Mouse (Mus musculus) liver, embryonic 15.5 days (tissue): ENCODE measurements at regions not wholly inside any gene's neighbourhood (a gene's known extent, or its start where the extent isn't known, plus 50 kb on each side); places are given as distances from the start of the nearest gene placed in this dataset.

Experiments
- ATAC-seq: fragments of 200-750 bp; cut with Nextera tagmentation; 2 replicates; pipeline ENCODE4 v1.8.0; 2017; ENCODE audit warnings: moderate number of reproducible peaks, mild to moderate bottlenecking, moderate library complexity; ENCODE audit not compliant: insufficient read depth
- H3K27ac ChIP-seq: fragments of 300-500 bp; sonication (generic); replicated peaks from 2 replicates; pipeline ENCODE4 v1.5.1; 2015; ENCODE audit warnings: mild to moderate bottlenecking, inconsistent platforms
- H3K27me3 ChIP-seq: fragments of 300-500 bp; sonication (generic); 2 replicates; pipeline ENCODE4 v1.6.1; 2015; ENCODE audit warnings: mild to moderate bottlenecking, inconsistent platforms
- H3K36me3 ChIP-seq: fragments of 300-500 bp; sonication (generic); replicated peaks from 2 replicates; pipeline ENCODE4 v1.6.1; 2015; ENCODE audit warnings: moderate library complexity, mild to moderate bottlenecking, inconsistent platforms
- H3K4me1 ChIP-seq: fragments of 300-500 bp; sonication (generic); replicated peaks from 2 replicates; pipeline ENCODE4 v1.6.1; 2015; ENCODE audit warnings: inconsistent platforms
- H3K4me2 ChIP-seq: fragments of 300-500 bp; sonication (generic); 2 replicates; pipeline ENCODE4 v1.6.1; 2015; ENCODE audit warnings: moderate library complexity, mild to moderate bottlenecking, inconsistent platforms
- H3K4me3 ChIP-seq: fragments of 300-500 bp; sonication (generic); replicated peaks from 2 replicates; pipeline ENCODE4 v1.5.1; 2015; ENCODE audit warnings: mild to moderate bottlenecking, inconsistent platforms
- H3K9ac ChIP-seq: fragments of 300-500 bp; sonication (generic); 2 replicates; pipeline ENCODE4 v1.6.1; 2015; ENCODE audit warnings: moderate library complexity, mild to moderate bottlenecking, inconsistent platforms
- H3K9me3 ChIP-seq: fragments of 300-500 bp; sonication (generic); replicated peaks from 2 replicates; pipeline ENCODE4 v1.6.1; 2016; ENCODE audit warnings: inconsistent platforms
- WGBS: fragments of 180-500 bp; shearing (Covaris S2); methylation state at CpG from one replicate; pipeline ENCODE4 v1.1.7; 2015; ENCODE audit warnings: mixed read lengths; ENCODE audit not compliant: insufficient replicate concordance; 5-methylcytosine and 5-hydroxymethylcytosine counted together

DNA sequence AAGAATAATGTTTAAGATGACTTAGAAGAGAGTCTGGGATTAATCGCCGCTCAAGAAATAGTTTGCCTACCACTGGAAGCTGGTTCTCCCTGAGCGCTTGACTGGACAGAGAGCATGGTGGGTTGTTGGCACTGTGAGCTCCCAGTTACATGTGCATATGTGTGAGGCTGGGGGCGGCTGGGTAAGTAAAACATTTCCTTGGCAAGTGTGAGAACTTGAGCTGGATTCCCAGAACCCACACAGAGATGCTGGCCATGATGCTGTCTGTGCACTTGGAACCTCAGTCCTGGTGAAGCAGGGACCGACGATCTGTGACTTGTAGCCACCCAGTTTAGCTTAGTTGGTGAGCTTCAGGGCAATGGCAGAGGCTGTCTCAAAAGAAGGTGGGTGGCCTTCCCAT, 90.5 kb downstream of the Dact1 start:
- Histone ChIP-seq H3K4me1 (no peaks in the 10 kb centered on the region), H3K9ac (no peak overlapping the region), H3K27ac (no peak overlapping the region), H3K27me3 (no peaks in the 10 kb centered on the region), H3K9me3 (no peaks in the 10 kb centered on the region), H3K4me2 (no peak overlapping the region), H3K36me3 (no peaks in the 10 kb centered on the region), H3K4me3 (no peak overlapping the region)
- no peak for ATAC-seq
- WGBS, result 73% methylated on average over 6 of the region's 6 CpGs

DNA sequence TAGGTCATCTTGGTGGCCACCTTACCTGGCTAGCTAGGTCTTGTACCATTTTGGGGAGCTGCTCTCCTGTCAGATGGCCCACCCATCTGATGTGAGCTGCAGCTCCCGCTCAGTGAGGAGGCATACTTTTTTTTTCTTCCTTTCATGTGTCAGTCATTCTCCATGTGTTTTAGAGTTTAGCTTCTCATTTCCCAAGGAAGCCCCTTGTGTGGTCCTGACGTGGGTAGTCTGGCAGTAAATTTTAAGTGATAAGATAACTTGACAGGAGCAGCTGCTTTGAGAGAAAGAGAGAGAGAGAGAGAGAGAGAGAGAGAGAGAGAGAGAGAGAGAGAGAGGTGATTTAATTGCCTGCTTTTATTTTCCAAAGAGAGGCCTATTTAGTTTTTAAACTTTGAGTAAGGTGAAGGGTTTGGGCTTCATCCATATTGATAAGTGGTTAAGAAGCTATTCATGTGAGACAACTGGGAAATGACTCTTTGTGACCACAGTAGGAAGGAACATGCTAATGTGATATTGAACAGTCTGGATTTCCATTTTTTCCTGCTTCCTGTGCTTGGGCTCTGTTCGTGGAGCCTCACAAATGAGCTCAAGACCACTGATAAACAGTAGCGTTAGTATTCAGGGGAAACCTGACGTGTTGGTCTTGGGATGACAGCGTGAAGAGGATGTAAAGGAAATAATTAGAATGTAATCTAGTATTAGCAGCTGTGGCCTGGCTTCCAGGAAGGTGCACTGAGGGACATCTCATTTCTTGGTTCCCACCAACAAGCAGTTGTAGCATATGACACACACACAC, 92.1 kb downstream of the Dact1 start:
- WGBS, result 17% methylated on average over 6 of the region's 6 CpGs
- no peaks in the 10 kb centered on the region for H3K9me3 ChIP-seq
- H3K27ac ChIP-seq, result no peak overlapping the region
- H3K4me3 ChIP-seq, result no peak overlapping the region
- ATAC-seq, result no peak
- no peaks in the 10 kb centered on the region for H3K36me3 ChIP-seq
- H3K4me2 ChIP-seq, result no peak overlapping the region
- H3K27me3 ChIP-seq, result no peaks in the 10 kb centered on the region
- no peaks in the 10 kb centered on the region for H3K4me1 ChIP-seq
- no peak overlapping the region for H3K9ac ChIP-seq

DNA sequence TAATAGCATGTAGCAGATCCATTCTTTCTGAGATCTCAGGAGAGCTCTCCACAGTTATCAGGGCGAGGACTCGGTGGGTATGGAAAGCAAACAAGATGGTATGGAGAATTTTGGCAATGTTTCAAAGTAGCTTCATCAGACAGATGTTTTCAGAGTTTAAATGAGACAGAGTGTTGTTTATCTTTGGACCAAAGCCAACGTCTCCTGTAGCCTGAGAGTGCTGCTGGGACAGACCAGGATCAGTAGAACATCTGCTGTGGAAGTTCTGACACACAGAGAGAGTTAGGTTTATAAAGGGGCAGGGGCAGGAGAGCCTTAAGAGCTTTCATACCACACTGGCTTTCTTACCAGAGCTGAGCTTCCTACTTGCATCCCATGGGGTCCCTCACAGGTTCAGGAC, 97.6 kb downstream of the Dact1 start:
- ATAC-seq, result no peak
- H3K27ac ChIP-seq, result no peak overlapping the region
- H3K9ac ChIP-seq, result no peak overlapping the region
- H3K4me3 ChIP-seq, result no peak overlapping the region
- no peaks in the 10 kb centered on the region for H3K4me1 ChIP-seq
- no peaks in the 10 kb centered on the region for H3K36me3 ChIP-seq
- H3K27me3 ChIP-seq, result no peaks in the 10 kb centered on the region
- WGBS, result 33% methylated on average over 3 of the region's 3 CpGs
- H3K4me2 ChIP-seq, result no peak overlapping the region
- H3K9me3 ChIP-seq, result no peaks in the 10 kb centered on the region

DNA sequence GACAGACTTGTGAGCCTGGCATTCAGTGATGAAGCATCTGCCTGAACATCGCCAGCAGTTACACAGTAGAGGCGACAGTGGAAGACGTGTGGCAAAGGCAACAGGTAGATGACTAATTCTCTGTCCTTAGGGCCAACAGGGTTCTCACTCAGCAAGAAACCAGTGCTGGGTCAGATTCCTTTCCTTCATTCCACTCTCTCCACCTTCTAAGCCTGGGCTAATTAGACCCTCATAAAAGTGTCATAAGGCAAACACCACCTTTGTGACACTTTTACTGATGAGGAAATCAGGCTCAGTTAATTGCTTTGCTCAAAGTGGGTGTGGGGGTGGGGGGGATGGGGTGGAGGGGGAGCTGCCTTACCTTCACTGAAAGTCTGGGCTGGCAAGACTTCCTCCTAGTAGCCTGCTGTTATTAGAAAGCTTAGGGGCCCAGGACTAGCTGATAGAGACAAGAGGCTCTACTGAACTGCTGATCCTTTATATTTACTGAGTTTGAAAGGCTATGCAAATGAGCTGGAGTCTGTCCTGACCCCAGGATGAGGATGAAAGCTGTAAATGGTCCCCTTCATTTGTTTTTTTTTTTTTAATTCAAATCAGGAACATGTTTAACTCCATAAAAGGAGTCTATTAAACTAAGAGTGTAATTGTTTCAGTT, 98.8 kb downstream of the Dact1 start:
- Histone ChIP-seq H3K4me3 (no peak overlapping the region), H3K4me1 (no peaks in the 10 kb centered on the region), H3K36me3 (no peaks in the 10 kb centered on the region), H3K4me2 (no peak overlapping the region), H3K27ac (no peak overlapping the region), H3K9me3 (no peaks in the 10 kb centered on the region), H3K9ac (no peak overlapping the region), H3K27me3 (no peaks in the 10 kb centered on the region)
- 46% methylated on average over 3 of the region's 3 CpGs for WGBS
- ATAC-seq, result no peak

DNA sequence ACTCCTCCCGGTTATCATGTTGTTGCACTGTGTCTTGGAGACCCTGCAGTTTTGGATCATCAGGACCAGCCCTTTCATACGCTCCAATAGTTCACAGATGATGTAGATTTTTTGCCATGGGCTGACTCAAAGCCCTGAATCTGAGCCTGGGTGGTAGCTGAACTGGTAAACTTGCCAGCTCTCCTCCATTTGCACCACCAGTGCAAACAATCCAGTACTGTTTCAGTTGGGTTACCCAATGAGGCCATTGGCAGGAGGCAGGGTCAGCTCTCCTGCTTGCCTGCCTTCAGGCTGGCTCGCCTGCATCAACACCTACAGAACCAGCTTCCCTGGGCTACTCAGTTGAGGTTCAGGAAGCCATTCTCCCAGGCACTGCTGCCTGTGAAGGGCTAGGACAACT, 102.6 kb downstream of the Dact1 start:
- Histone ChIP-seq H3K9me3 (no peaks in the 10 kb centered on the region), H3K4me2 (no peak overlapping the region), H3K4me1 (no peaks in the 10 kb centered on the region), H3K4me3 (no peak overlapping the region), H3K9ac (no peak overlapping the region), H3K27ac (no peak overlapping the region), H3K27me3 (no peaks in the 10 kb centered on the region), H3K36me3 (no peaks in the 10 kb centered on the region)
- 50% methylated on average over 3 of the region's 3 CpGs for WGBS
- no peak for ATAC-seq

DNA sequence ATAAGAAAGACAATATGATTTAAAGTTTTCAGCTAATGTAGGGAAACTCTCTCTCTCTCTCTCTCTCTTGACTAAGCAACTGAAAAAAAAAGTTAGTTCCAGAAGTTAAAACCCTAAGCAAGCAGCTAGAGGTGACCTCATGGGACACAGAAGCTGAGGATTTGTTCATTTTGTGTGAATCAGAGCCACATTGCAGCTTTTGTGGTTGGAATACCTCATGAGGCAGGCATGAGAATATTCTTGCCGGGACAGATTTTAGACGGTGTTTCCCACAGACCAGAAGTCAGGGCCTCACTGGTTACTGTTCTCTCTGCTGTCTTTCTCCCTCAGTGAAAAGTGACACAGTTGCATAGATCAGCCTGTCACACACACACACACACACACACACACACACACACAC, 107.3 kb downstream of the Dact1 start:
- no peaks in the 10 kb centered on the region for H3K4me1 ChIP-seq
- H3K27me3 ChIP-seq, result no peaks in the 10 kb centered on the region
- WGBS, result 81% methylated on average over 2 of the region's 2 CpGs

DNA sequence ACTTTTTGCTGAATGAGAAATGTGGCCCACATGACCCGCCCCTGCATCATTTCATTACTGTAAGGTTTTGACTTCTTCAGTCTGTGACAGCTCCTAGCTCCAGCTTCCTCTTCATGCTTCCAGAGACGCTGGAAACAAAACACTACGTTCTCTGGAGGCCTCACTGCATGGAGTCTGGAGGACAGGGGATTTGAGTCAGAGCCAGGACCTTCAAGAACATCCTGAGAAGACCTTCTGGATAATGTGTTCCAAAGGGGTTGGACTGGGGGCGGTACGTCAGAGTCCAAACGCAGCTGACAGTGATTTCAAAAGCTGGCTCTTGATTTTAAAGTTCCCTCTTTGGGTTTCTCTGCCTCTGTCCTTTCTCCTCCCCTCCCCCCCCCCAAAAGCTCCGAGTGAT, 108.5 kb downstream of the Dact1 start:
- no peak overlapping the region for H3K4me3 ChIP-seq
- WGBS, result 55% methylated on average over 7 of the region's 7 CpGs
- H3K4me1 ChIP-seq, result no peaks in the 10 kb centered on the region
- no peak overlapping the region for H3K4me2 ChIP-seq
- H3K9me3 ChIP-seq, result no peaks in the 10 kb centered on the region
- no peak overlapping the region for H3K27ac ChIP-seq
- H3K36me3 ChIP-seq, result no peaks in the 10 kb centered on the region
- H3K27me3 ChIP-seq, result no peaks in the 10 kb centered on the region
- no peak overlapping the region for H3K9ac ChIP-seq
- ATAC-seq, result no peak

More for the DNA sequence above, 107.3 kb downstream of the Dact1 start:
- Histone ChIP-seq H3K9ac (no peak overlapping the region), H3K9me3 (no peaks in the 10 kb centered on the region), H3K4me3 (no peak overlapping the region), H3K27ac (no peak overlapping the region), H3K4me2 (no peak overlapping the region), H3K36me3 (no peaks in the 10 kb centered on the region)
- ATAC-seq, result no peak

DNA sequence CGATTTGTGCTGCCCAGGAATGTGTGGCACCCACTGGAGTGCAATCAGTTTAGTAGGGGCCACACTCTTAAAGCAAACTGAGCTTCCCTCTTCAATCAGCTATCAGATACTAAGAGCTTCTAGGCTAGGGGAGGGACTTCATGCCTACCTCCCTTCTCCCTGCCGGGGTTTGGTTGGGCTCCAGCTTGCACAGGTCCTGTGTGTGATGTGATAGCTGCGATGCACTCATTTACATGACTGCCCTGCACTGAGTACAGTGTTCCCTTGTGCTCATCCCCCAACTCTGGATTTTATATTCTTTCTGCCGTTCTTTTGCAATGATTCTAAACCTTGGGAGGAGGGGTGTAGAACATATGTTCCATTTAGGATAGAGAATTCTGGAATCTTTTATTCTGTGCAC, 109.5 kb downstream of the Dact1 start:
- Histone ChIP-seq H3K27me3 (no peaks in the 10 kb centered on the region), H3K27ac (no peak overlapping the region), H3K4me1 (no peaks in the 10 kb centered on the region), H3K4me2 (no peak overlapping the region), H3K36me3 (no peaks in the 10 kb centered on the region), H3K4me3 (no peak overlapping the region), H3K9ac (no peak overlapping the region), H3K9me3 (no peaks in the 10 kb centered on the region)
- ATAC-seq, result no peak
- WGBS, result 61% methylated on average over 4 of the region's 4 CpGs

DNA sequence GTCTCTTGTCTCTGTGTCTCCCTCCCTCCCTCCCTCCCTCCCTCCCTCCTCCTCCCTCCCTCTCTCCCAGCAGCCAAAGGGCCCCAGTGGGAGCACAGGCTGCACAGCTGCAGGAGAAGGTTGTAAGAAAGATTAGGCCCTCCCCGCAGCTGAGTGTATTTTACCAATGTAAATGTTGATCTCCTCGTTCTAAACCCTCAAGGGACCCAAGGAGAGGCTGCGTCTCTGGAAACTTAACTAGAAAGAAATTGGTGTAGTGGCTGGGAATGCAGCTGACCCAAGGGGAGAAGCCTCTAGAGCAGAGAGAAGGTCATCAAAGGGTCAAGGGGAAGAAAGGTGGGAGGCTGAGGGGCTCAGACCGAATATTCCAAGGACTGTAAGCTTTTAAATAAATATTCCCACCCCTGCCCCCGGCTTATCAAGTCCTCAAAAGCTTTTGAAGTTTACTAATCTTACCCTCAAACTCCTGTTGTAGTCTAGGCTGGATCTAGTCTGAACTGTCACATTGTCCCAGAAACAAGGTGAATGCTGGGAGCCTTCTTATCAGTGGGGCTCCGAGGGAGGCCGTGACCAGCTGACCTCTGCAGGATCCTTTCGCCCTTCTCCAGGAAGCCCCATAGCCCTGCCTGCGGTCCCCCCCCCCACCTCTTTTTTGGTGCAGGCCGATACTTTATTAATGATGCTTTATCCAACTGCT, 116.5 kb downstream of the Dact1 start:
- H3K36me3 ChIP-seq, result no peaks in the 10 kb centered on the region
- H3K4me3 ChIP-seq, result no peak overlapping the region
- H3K27me3 ChIP-seq, result no peaks in the 10 kb centered on the region
- no peak overlapping the region for H3K9ac ChIP-seq
- no peak for ATAC-seq
- WGBS, result 39% methylated on average over 10 of the region's 10 CpGs
- H3K27ac ChIP-seq, result no peak overlapping the region
- H3K9me3 ChIP-seq, result no peaks in the 10 kb centered on the region
- H3K4me1 ChIP-seq, result no peaks in the 10 kb centered on the region
- H3K4me2 ChIP-seq, result no peak overlapping the region

DNA sequence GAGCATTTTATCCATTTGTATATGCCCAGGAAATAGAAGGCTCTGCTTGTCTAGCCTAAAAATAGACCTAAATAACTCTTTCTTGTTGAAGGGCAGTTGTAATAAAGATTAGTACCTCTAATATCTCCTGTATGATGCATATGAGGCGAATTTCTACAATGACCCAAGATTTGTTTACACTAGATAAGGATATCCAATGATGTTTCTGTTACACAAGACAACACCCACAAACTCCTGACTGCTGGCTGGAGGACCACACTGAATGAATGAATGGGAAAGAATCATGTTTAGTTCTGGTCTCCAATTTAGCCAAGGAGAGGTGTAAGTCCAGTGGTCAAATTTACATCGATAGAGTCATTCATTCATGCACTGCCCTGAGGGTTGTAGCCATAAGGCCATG, 118.3 kb downstream of the Dact1 start:
- WGBS, result 39% methylated on average over 2 of the region's 2 CpGs
- no peaks in the 10 kb centered on the region for H3K27me3 ChIP-seq
- no peak for ATAC-seq
- H3K4me3 ChIP-seq, result no peak overlapping the region
- no peak overlapping the region for H3K4me2 ChIP-seq
- no peaks in the 10 kb centered on the region for H3K9me3 ChIP-seq
- no peak overlapping the region for H3K27ac ChIP-seq
- H3K36me3 ChIP-seq, result no peaks in the 10 kb centered on the region
- H3K9ac ChIP-seq, result no peak overlapping the region
- H3K4me1 ChIP-seq, result no peaks in the 10 kb centered on the region

DNA sequence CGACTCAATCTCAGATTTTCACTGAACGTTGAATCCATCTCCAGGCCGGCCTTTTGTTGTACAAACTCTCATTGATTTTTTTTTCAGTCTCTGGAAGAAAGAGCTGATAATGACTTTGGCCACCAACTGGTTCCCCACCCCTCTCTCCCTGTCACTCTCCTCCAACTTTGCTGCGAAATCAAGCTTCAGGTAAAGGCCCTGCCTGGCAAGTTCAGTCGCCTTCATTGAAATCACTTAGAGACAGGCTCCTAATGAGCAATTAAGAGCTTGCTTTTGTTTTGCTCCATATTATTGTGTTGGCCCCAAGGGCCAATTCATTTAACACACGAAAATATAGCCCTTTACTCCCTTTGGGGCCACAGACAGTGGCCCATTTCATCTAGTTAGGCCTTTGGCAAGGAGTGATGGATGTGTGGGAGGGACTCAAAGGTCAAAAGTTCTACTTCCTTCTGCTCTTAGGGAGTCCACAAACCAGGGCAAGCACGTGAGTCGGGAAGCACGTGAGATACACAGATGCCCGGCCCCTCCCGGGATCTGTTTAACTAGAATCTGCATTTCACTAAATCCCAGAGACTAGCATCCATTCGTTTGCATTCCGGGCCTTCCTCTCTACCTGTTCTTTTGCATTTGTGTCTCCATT, 120.0 kb downstream of the Dact1 start:
- Histone ChIP-seq H3K27ac (no peak overlapping the region), H3K4me3 (no peak overlapping the region), H3K36me3 (no peaks in the 10 kb centered on the region), H3K27me3 (no peaks in the 10 kb centered on the region), H3K9ac (no peak overlapping the region), H3K4me2 (no peak overlapping the region), H3K4me1 (no peaks in the 10 kb centered on the region), H3K9me3 (no peaks in the 10 kb centered on the region)
- ATAC-seq, result no peak
- 45% methylated on average over 13 of the region's 13 CpGs for WGBS
